Mouse (Mus musculus): ENCODE measurements at regions not wholly inside any gene's neighbourhood (a gene's known extent, or its start where the extent isn't known, plus 50 kb on each side); places are given as distances from the start of the nearest gene placed in this dataset.
A peak's percentile ranks its signal among the peaks of the same experiment; 100 is the strongest.

DNA sequence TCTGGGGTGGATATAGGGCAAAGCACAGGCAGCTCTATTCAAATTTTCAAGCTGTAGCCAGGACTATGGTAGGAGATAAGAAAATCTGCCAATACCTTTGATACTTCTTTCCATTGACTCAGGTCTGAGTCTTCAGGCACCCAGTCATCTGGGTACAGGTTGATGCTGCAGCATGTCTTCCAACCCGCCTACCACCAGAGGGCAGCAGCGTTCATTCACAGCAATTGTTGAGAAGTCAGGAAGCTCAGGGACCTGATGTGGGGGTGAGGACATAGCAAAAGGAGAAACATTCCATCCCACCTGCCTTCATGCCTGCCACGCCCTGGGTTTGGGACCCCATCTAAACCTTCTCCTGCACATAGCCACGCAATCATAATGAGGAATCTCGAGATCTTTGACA lies 118.2 kb upstream of the Gm21876 start:
- DNase-seq (ENCODE audit: low read depth, low spot score): peak; percentile 9

DNA sequence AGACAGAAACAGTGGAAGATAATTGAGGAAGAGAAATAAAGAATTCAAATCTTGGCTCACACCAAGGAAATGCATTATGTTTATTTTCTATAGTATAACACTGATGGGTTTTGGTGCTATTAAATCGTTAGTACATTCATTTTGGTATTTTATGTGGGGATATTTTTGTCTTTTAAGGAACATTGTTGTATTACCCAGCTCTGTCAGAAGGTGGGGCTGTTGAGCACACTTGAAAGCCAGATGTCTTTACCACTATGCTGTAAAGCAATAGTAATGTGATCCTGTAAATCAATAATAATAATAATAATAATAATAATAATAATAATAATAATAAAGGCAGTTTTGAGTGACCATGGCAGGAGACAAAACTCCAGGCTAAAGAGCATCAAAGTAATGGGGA lies 120.0 kb upstream of the Gm21876 start:
- DNase-seq (ENCODE audit: low read depth, low spot score): no peak

DNA sequence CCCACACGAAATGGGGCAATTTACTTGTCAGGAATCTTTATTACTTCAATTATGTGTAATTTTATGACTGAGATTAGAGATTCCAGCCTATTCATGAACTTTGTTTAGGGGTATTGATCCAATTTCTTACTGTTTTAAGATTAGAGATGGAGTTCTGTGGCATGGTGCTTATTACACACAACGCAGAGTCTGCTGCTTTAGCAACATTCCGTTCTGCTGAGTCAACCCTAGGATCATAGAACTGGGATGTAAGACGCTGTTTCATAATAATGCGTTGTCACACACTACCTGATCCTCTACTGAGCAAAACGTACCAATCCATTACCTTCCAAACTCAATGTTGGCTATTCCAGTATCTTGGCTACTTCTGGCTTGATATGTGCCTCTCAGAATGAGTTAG lies 121.9 kb upstream of the Gm21876 start:
- DNase-seq (ENCODE audit: low read depth, low spot score): no peak

DNA sequence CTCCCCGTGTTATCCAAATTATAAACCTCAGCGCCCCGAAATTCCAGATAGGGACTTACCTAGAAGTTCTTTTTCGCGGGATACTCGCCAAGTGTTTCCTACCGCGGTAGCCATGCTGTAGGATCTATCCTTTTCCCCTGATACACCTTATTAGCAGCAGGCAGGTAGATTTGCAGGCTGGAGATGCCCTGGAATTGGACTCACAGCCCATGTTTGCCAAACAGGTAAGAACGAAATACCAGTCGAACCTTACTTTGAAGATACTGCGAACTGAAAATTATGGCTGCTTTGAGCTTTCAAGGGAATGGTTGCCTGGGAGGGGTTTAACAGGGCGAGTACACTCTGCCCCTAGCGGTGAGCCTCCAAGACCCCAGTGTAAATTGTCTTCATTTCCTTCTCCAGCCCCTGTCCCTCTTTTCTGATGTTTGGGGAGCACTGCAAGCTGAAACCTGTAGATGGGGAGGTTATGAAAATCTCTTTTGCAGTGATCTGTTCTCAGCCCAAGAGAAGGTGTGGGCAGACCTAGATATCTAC lies 149.8 kb upstream of the Agtr2 start:
- DNase-seq (ENCODE audit: low read depth, low spot score): no peak

DNA sequence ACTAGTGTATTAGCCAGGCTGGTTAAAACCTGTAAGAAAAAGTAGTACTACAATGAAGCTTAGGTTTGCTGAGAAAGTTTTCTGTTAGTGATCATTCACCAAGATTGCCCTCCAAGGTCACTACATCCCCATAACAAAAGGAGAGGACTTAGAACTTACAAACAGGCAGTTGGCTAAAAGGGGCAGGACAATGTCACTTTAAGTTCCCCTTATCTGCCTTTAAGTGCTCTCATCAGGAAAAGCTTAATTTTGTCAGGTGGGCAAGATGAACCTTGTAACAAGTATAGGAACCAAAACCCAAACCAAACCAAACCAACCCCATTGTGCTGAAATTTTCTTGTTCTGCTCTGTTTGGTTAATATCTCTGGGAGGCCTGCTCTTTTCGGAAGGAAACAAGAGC lies 139.9 kb upstream of the Agtr2 start:
- no peak for DNase-seq (ENCODE audit: low read depth, low spot score)

DNA sequence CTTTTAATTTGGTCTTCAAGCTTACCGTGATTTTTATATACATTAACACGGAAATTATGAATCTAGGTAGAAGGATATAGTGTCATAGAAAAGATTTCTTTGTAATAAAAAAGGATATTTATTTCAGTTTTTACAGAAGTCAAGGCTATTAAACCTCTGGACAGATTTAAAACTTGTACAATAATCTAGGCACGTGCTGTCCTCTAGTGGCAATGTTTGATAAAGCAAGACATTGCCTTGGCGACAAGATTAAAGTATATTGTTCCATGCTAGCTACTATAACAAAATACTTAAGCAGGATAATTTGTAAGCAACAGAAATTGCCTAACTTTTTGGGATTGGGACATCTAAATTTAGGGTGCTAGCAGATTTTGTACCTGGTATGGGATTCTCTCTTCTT lies 133.8 kb upstream of the Agtr2 start:
- no peak for DNase-seq (ENCODE audit: low read depth, low spot score)

DNA sequence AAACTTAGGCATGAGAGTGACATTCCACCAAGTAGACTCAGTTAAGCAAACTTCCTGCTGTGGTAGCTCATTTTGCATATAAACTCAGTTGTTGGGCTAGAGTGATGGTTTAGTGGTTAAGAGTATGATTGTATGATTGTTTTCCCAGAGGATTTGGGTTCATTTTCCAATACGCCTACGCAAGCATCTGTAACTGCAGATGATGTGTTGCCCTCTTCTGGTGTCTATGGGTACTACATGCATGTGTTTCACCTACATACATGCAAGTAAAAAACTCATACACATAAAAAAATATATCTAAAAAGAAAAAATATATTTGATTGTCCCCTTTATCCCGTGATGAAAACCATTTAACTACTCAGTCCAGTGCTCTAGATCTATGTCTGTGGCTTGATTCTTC lies 132.0 kb upstream of the Agtr2 start:
- no peak for DNase-seq (ENCODE audit: low read depth, low spot score)

DNA sequence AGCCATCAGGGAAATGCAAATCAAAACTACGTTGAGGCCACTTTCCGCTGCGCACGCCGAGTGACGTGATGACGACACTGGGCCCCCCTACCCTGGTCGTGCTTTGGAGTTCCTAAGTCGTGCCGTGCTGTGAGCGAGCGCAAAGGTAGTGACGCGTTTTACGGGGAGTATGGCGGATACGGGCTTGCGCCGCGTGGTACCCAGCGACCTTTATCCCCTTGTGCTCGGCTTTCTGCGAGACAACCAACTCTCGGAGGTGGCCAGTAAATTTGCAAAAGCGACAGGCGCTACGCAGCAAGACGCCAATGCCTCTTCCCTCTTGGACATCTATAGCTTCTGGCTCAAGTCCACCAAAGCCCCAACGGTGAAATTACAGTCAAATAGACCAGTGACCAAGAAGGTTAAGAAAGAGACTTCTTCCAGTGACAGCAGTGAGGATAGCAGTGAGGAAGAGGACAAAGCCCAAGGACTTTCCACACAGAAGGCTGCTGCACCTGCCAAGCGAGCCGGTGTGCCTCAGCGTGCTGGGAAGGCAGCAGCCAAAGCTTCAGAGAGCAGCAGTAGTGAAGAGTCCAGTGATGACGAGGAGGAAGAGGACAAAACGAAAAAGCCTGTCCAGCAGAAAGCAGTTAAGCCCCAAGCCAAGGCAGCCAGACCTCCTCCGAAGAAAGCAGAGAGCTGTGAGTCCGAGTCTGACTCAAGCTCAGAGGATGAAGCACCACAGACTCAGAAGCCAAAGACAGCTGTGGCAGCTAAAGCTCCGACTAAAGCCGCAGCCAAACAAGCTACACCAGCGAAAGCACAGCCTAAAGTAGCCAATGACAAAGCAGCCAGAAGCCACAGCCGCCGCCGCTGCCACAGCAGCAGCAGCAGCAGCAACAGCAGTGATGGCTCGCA lies 123.3 kb upstream of the Agtr2 start:
- DNase-seq (ENCODE audit: low read depth, low spot score): no peak

DNA sequence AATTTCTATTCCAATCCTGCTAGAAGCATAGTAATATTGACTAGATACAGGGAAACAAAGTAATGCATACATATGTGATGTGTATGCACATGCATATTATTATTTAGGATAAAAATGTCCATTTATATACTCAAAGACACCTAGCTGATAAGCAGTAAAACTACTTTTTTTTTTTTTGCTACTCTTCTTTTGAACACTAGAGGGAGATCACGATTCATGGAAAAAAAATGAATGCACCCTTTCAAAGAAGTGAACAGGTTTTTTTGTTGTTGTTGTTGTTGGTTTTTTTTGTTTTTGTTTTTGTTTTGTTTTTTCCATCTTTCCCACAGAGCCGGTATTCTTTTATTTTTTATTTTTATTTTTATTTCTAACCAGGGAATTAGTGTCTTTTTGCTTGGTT lies 99.1 kb upstream of the Agtr2 start:
- no peak for DNase-seq (ENCODE audit: low read depth, low spot score)

DNA sequence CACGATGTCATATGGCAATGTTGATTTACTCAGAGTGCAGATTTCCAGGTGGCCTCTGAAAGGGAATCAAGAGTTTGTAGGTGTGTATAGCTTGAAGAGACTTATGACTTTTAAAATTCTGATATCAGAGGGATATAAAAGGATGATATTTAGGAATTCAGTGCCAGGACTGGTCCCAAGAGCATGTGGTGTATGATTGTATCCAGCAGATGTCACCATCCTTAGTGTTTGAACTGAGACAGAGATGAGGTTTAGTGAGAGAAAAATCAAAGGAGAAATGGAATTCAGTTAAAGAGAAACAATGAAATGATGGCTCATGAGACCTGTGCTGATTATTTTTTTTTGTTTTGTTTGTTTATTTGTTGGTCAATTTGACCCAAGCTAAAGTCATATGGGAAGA lies 94.4 kb upstream of the Agtr2 start:
- no peak for DNase-seq (ENCODE audit: low read depth, low spot score)

DNA sequence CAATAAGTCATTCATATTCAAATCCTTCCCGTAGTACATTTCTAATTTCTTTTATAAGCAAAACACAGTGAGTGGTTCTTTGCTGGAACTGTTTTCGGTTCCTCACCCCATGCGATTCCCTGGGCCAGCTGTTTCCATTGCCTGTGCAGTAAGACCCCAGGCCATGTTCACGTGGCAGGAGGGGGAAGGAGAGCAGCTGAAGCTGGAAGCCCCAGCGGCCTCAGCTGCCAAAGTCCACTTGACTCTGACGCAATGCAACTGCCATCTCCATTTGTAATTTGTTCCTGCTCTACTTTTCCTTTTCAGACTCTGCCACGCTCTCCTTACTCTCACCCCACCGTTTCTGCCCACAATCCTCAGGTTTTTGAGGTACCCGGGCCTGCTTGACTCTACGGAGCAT lies 91.1 kb upstream of the Agtr2 start:
- DNase-seq (ENCODE audit: low read depth, low spot score): no peak

DNA sequence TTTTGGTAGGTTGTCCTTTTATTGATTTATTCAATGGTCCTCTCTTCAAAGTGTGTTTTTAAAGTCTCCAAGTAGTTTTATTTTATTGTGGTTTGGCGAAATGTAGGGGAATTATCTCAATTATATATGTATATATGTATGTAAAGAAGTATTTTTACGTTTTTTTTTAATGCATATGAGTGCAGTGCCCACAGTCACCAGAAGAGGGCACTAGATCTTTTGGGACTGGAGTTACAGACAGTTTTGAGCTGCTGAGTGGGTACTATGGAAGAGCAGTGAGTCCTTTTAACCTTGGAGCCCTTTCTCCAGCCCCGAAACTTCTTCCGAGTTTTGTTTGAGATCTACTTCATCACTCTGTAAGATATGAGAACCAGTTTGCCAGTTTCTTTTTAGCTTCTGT lies 59.5 kb upstream of the Agtr2 start:
- no peak for DNase-seq (ENCODE audit: low read depth, low spot score)

DNA sequence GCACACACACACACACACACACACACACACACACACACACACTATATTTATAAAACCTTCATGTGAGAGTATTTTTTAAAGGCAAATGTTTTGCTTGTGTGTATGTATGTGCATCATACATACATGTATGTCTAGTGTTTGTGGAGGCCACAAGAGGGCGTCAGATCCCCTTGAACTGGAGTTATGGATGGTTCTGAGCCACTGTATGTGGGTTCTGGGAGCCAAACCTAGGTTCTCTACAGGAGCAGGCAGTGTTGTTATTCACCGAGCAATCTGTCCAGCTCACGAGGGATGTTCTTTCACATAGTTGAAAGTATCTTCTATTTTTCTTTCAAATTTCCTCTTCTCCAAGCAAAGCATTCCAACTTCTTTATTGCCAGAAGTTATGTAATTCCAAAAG lies 56.3 kb upstream of the Agtr2 start:
- DNase-seq (ENCODE audit: low read depth, low spot score): no peak

DNA sequence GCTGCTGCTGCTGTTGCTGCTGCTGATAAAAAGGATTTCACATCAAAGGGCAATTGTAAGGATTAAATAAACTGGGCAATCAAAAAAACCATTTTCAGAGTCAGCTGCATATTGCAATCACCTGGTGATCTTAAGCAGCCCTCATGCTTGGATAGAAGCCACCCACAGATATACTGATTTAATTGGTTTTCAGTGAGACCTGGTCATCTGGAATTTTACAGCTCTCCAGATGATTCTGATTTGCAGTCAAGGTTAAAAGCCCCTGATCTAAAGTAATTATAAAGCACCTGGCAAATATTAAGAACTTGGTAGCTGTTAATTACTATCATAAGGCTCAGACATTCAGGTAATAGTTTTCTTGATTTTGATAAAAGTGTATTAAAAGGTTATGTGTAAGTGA lies 50.8 kb upstream of the Agtr2 start:
- DNase-seq (ENCODE audit: low read depth, low spot score): no peak

Data from WW6 (cell line).